Mouse (Mus musculus): ENCODE results near the gene Smarca2. TPM values are rescaled to one million over a fixed set of nuclear protein-coding genes. Genes with fewer than 3 reads are reported as not detected.

Gene Smarca2
- polyA plus RNA-seq, 1 experiment from 2014 or later: 40.7 TPM

GRCm38 (mm10) chr19:26675917-26676316 lies 71.1 kb downstream of the Smarca2 start:
- no peak overlapping the region for H3K4me3 ChIP-seq
- no peak for DNase-seq (ENCODE audit: low spot score)
- H3K27me3 ChIP-seq (ENCODE audit: low read depth, poor library complexity, severe bottlenecking): no peaks in the 10 kb centered on the region
- peaks cover 10% of the 10 kb centered on the region for H3K4me1 ChIP-seq
- H3K9me3 ChIP-seq (replicated peaks): no peaks in the 10 kb centered on the region
- 42% methylated on average over 6 of the region's 6 CpGs for WGBS
- H3K27ac ChIP-seq: no peak overlapping the region
- no peaks in the 10 kb centered on the region for H3K36me3 ChIP-seq

GRCm38 (mm10) chr19:26678543-26678942 lies 73.7 kb downstream of the Smarca2 start:
- Histone ChIP-seq H3K4me3 (no peak overlapping the region), H3K9me3 (replicated peaks) (no peaks in the 10 kb centered on the region), H3K27ac (no peak overlapping the region), H3K36me3 (peaks cover 5% of the 10 kb centered on the region; the same call in 1 of the 2 replicates), H3K4me1 (peaks cover 7% of the 10 kb centered on the region), H3K27me3 (ENCODE audit: low read depth, poor library complexity, severe bottlenecking) (no peaks in the 10 kb centered on the region)
- no peak for DNase-seq (ENCODE audit: low spot score)
- WGBS: 24% methylated on average over 8 of the region's 8 CpGs

DNA sequence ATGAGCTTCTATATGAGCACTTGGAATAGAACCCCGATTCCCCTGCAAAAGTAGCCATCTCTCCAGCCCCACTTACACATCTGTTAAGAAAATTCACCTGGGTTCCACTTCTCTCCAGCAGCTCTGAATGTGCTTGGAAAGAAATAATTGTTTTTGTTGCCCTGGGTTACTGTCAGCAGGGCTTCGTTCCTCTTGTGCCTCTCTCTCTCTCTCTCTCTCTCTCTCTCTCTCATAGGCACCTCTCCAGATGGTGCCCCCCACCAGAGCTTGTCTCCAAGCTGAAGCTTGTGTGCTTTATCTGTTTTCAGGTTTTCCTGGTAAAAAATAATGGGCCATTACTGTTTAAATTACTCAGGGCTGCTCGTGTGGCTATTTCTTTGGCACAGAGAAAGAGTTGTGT lies 74.8 kb downstream of the Smarca2 start:
- peaks cover 5% of the 10 kb centered on the region; the same call in 1 of the 2 replicates for H3K36me3 ChIP-seq
- H3K9me3 ChIP-seq (replicated peaks): no peaks in the 10 kb centered on the region
- H3K4me3 ChIP-seq: no peak overlapping the region
- no peak overlapping the region for H3K27ac ChIP-seq
- no peaks in the 10 kb centered on the region for H3K27me3 ChIP-seq (ENCODE audit: low read depth, poor library complexity, severe bottlenecking)
- H3K4me1 ChIP-seq: peaks cover 7% of the 10 kb centered on the region
- no peak for DNase-seq (ENCODE audit: low spot score)
- WGBS: 54% methylated on average over 3 of the region's 3 CpGs

DNA sequence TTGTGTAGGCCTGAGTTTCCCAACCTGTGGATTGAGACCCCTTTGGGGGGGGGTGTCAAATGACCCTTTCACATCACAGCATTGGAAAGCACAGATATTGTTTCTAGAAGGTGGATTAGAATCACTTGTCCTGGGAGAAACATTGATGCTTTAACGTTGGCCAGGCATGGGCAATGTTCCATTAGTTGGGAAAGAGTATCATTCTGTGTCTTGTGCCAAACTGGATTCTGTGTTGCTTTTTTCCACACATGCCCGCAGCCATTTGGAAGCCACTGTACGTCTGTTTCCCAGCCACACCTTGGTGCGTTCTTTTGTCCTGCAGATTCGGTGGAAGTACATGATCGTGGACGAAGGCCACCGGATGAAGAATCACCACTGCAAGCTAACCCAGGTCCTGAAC lies 76.7 kb downstream of the Smarca2 start:
- no peak overlapping the region for H3K4me3 ChIP-seq
- DNase-seq (ENCODE audit: low spot score): no peak
- H3K27ac ChIP-seq: no peak overlapping the region
- 96% methylated on average over 8 of the region's 8 CpGs for WGBS
- no peaks in the 10 kb centered on the region for H3K27me3 ChIP-seq (ENCODE audit: low read depth, poor library complexity, severe bottlenecking)
- H3K9me3 ChIP-seq (replicated peaks): no peaks in the 10 kb centered on the region
- peaks cover 7% of the 10 kb centered on the region for H3K4me1 ChIP-seq
- H3K36me3 ChIP-seq: peaks cover 5% of the 10 kb centered on the region; the same call in 1 of the 2 replicates

DNA sequence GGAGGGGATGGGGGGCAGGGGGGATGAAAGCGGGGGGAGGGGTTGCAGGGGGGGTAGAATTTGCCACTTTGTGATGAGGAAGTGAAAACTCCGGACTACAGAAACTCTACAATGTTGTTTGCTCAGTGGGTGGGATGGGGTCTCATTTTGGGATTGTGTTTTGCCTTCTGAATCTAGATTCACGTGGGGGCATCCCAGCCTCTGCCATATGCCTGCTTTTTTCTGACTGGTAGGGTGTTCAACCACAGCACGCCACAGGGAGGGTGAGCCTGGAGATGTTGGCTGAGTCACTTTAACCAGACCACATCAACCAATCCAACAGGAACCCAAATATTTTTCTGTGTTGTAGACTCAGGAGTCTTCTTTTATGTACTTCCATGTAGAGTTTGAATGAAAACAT lies 77.3 kb downstream of the Smarca2 start:
- Histone ChIP-seq H3K4me1 (peaks cover 7% of the 10 kb centered on the region), H3K27me3 (ENCODE audit: low read depth, poor library complexity, severe bottlenecking) (no peaks in the 10 kb centered on the region), H3K36me3 (peaks cover 5% of the 10 kb centered on the region; the same call in 1 of the 2 replicates), H3K4me3 (no peak overlapping the region), H3K9me3 (replicated peaks) (no peaks in the 10 kb centered on the region), H3K27ac (no peak overlapping the region)
- no peak for DNase-seq (ENCODE audit: low spot score)
- 74% methylated on average over 4 of the region's 4 CpGs for WGBS

DNA sequence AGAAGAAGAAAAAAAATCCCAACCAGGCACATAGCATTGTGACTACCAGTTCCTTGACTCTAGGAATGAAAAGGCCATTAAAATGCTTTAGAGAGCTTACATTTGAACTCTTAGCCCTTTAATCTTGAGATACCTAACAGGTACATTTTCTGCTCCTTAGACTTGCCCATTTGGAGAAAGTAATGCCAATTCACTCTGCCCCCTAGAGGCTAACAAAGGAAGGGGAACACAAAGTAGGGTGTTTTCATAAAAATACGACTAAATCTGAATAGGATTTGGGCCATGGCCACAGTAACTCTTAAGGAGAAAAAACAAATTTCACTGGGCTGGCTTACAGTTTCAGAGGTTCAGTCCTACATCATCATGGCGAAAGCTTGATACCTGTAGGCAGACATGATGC lies 77.9 kb downstream of the Smarca2 start:
- Histone ChIP-seq H3K9me3 (replicated peaks) (no peaks in the 10 kb centered on the region), H3K4me1 (peaks cover 7% of the 10 kb centered on the region), H3K4me3 (no peak overlapping the region), H3K36me3 (peaks cover 5% of the 10 kb centered on the region; the same call in 1 of the 2 replicates), H3K27me3 (ENCODE audit: low read depth, poor library complexity, severe bottlenecking) (no peaks in the 10 kb centered on the region), H3K27ac (no peak overlapping the region)
- WGBS: 90% methylated on average over 2 of the region's 2 CpGs
- DNase-seq (ENCODE audit: low spot score): no peak

DNA sequence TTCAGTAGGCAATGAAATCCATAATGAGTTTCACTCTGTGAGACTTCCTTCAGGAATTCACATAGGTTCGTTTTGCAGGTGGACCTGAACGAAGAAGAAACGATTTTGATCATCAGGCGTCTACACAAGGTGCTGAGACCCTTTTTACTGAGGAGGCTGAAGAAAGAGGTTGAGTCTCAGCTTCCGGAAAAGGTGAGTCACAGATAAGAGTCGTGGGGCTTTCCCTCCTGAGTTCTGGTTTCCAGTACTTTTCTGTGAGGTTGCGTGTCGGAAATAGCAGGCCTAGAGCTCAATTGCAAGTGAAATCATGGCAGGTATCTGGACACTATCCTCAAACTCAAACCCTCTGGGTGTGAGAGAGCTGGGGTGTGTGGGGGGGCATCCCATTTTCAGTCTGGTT lies 78.9 kb downstream of the Smarca2 start:
- 93% methylated on average over 8 of the region's 8 CpGs for WGBS
- H3K36me3 ChIP-seq: peaks cover 5% of the 10 kb centered on the region; the same call in 1 of the 2 replicates
- DNase-seq (ENCODE audit: low spot score): no peak

GRCm38 (mm10) chr19:26690516-26690915 lies 85.7 kb downstream of the Smarca2 start:
- Histone ChIP-seq H3K9me3 (replicated peaks) (no peaks in the 10 kb centered on the region), H3K27ac (no peak overlapping the region), H3K4me1 (peaks cover 8% of the 10 kb centered on the region), H3K36me3 (no peaks in the 10 kb centered on the region), H3K4me3 (no peak overlapping the region), H3K27me3 (ENCODE audit: low read depth, poor library complexity, severe bottlenecking) (no peaks in the 10 kb centered on the region)
- 64% methylated on average over 4 of the region's 4 CpGs for WGBS
- no peak for DNase-seq (ENCODE audit: low spot score)

More for the DNA sequence above, 78.9 kb downstream of the Smarca2 start:
- H3K27me3 ChIP-seq (ENCODE audit: low read depth, poor library complexity, severe bottlenecking): no peaks in the 10 kb centered on the region
- H3K4me1 ChIP-seq: peaks cover 7% of the 10 kb centered on the region
- H3K9me3 ChIP-seq (replicated peaks): no peaks in the 10 kb centered on the region
- H3K27ac ChIP-seq: no peak overlapping the region
- H3K4me3 ChIP-seq: no peak overlapping the region

DNA sequence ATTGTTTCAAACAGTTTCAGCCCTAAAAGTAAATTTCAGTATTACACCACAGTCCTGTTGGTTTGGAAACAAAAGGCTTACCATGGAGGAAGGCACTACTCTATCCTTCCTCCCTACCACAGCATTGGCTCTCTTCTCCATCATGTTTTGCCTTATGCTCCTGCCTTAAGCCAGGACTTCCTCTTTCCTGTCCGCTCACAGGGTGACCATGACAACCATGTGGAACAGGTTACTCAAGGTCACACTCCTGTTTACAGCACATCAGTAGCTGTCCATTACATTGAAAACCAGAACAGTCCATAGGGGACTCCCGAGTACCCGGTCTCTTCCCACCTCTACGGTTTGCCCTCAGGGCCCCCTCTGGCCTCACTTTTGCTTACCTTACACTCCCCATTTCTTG lies 92.3 kb downstream of the Smarca2 start:
- Histone ChIP-seq H3K4me3 (no peak overlapping the region), H3K9me3 (replicated peaks) (no peaks in the 10 kb centered on the region), H3K27ac (peak overlapping the region; percentile 25; the same call in 1 of the 2 replicates), H3K27me3 (ENCODE audit: low read depth, poor library complexity, severe bottlenecking) (no peaks in the 10 kb centered on the region), H3K4me1 (peaks cover 7% of the 10 kb centered on the region), H3K36me3 (peaks cover 3% of the 10 kb centered on the region; the same call in 1 of the 2 replicates)
- no peak for DNase-seq (ENCODE audit: low spot score)
- WGBS: 72% methylated on average over 4 of the region's 4 CpGs

DNA sequence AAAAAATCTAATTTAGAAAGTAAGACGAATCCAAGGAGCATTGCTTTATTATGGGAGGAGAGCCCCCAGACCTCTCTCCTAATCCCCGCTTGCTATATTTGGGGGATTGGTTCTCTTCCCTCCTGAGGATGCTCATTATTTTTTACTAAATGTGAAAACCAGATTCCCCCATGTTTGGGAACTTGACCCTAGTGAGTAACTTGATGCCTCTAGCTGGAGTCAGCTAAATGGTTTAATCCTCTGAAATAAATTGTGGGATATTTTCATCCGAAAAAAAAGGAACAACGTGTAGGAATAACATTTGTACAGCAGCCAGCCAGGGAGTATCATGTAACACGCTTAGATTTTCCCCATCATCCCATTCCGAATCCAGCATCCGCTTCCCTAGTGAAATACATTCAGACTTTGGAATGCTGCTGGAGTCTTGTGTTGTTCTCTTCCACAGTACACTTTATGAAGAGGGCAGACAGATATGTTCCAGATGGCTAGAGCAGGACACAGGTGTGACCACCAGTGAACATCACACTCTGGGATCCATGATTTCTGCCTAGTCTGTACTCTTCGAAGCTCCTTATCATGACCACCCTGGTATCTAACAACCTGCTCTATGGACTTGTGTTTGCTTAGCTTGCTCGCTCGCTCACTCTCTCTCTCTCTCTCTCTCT lies 99.8 kb downstream of the Smarca2 start:
- Histone ChIP-seq H3K27me3 (ENCODE audit: low read depth, poor library complexity, severe bottlenecking) (no peaks in the 10 kb centered on the region), H3K36me3 (no peaks in the 10 kb centered on the region), H3K4me3 (no peak overlapping the region), H3K27ac (peak overlapping the region; percentile 63; the same call in 1 of the 2 replicates), H3K4me1 (peaks cover 56% of the 10 kb centered on the region), H3K9me3 (replicated peaks) (no peaks in the 10 kb centered on the region)
- DNase-seq (ENCODE audit: low spot score): no peak
- WGBS: 80% methylated on average over 10 of the region's 10 CpGs

DNA sequence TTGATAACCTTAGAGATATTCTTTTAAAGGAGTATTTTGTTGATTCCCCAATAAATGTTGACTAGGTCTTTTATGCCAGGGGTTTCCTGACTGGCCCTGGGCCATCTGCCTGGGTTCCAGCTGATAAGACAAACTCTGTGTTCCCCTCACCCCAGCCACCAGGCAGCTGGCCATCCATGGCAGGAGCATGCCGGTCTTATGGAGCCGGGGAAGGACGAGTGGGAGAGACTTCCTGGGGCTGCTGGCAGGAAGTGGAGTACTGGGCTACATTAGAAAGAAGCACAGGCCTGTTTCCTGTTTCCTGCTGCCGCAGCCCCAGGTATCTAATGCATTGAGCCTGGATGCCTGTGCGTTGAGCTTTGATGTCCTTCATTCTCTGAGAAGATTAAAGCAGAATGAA lies 102.1 kb downstream of the Smarca2 start:
- WGBS: 38% methylated on average over 5 of the region's 5 CpGs
- 0 out of 2 replicates have a peak overlapping the region, but pooled peaks have one; percentile 27 for H3K27ac ChIP-seq

GRCm38 (mm10) chr19:26709095-26709494 lies 104.2 kb downstream of the Smarca2 start:
- no peaks in the 10 kb centered on the region for H3K36me3 ChIP-seq
- H3K27me3 ChIP-seq (ENCODE audit: low read depth, poor library complexity, severe bottlenecking): no peaks in the 10 kb centered on the region
- no peak for DNase-seq (ENCODE audit: low spot score)
- peaks cover 45% of the 10 kb centered on the region for H3K4me1 ChIP-seq
- H3K27ac ChIP-seq: peak overlapping the region; percentile 31; the same call in 1 of the 2 replicates
- H3K9me3 ChIP-seq (replicated peaks): no peaks in the 10 kb centered on the region
- WGBS: 18% methylated on average over 12 of the region's 12 CpGs
- H3K4me3 ChIP-seq: no peak overlapping the region

More for the DNA sequence above, 102.1 kb downstream of the Smarca2 start:
- Histone ChIP-seq H3K9me3 (replicated peaks) (no peaks in the 10 kb centered on the region), H3K36me3 (no peaks in the 10 kb centered on the region), H3K27me3 (ENCODE audit: low read depth, poor library complexity, severe bottlenecking) (no peaks in the 10 kb centered on the region), H3K4me3 (no peak overlapping the region), H3K4me1 (peaks cover 56% of the 10 kb centered on the region)
- no peak for DNase-seq (ENCODE audit: low spot score)

GRCm38 (mm10) chr19:26711268-26711667 lies 106.4 kb downstream of the Smarca2 start:
- H3K9me3 ChIP-seq (replicated peaks): no peaks in the 10 kb centered on the region
- no peaks in the 10 kb centered on the region for H3K27me3 ChIP-seq (ENCODE audit: low read depth, poor library complexity, severe bottlenecking)
- WGBS: 24% methylated on average over 2 of the region's 2 CpGs
- H3K4me3 ChIP-seq: no peak overlapping the region
- H3K36me3 ChIP-seq: no peaks in the 10 kb centered on the region
- no peak for DNase-seq (ENCODE audit: low spot score)
- H3K27ac ChIP-seq: no peak overlapping the region
- H3K4me1 ChIP-seq: peaks cover 24% of the 10 kb centered on the region
